Mouse (Mus musculus) G1E (cell line): ENCODE results near the gene Ikzf3. TPM values are rescaled to one million over a fixed set of nuclear protein-coding genes. Genes with fewer than 3 reads are reported as not detected.

Source experiments
- ATAC-seq: 2 replicates; pipeline ENCODE4 v1.8.0; 2016; ENCODE audit warnings: mild to moderate bottlenecking; ENCODE audit not compliant: insufficient number of reproducible peaks, poor library complexity, low FRiP score, severe bottlenecking; ENCODE audit errors: extremely low read depth
- DNase-seq: peaks from one replicate; pipeline ENCODE4 v3.0.0; 2012; ENCODE audit warnings: low spot score
- H3K27me3 ChIP-seq: 2 replicates; pipeline ENCODE4 v1.6.1; 2012; ENCODE audit warnings: mild to moderate bottlenecking, low read length, inconsistent platforms; ENCODE audit not compliant: insufficient read depth
- H3K36me3 ChIP-seq: replicated peaks from 2 replicates; pipeline ENCODE3; 2012; ENCODE audit warnings: mild to moderate bottlenecking, inconsistent platforms
- H3K4me1 ChIP-seq: 2 replicates; pipeline ENCODE4 v1.6.1; 2012; ENCODE audit warnings: low read depth, low read length, inconsistent platforms, mixed read lengths; ENCODE audit not compliant: insufficient read depth
- H3K4me3 ChIP-seq: 2 replicates; pipeline ENCODE4 v1.5.1; 2012; ENCODE audit warnings: low read depth, mild to moderate bottlenecking, inconsistent platforms, low read length, moderate library complexity, mixed read lengths
- H3K9me3 ChIP-seq: replicated peaks from 2 replicates; pipeline ENCODE4 v1.6.1; 2012; ENCODE audit warnings: inconsistent platforms
- CTCF ChIP-seq: IDR thresholded peaks from 2 replicates; pipeline ENCODE4 v1.5.1; 2012; ENCODE audit warnings: low read depth, low read length, inconsistent platforms, mixed read lengths
- GATA1 ChIP-seq: IDR thresholded peaks from 2 replicates; pipeline ENCODE4 v1.6.1; 2012; ENCODE audit warnings: borderline replicate concordance, low read length, inconsistent platforms, mixed read lengths
- GATA2 ChIP-seq: IDR thresholded peaks from 2 replicates; pipeline ENCODE4 v1.6.1; 2012; ENCODE audit warnings: low read depth, low read length, inconsistent platforms, borderline replicate concordance
- POLR2AphosphoS5 ChIP-seq: IDR thresholded peaks from 2 replicates; pipeline ENCODE4 v1.6.1; 2012; ENCODE audit warnings: low read depth, low read length, inconsistent platforms; ENCODE audit not compliant: insufficient replicate concordance
- TAL1 ChIP-seq: conservative IDR thresholded peaks from 2 replicates; pipeline ENCODE4 v1.6.1; 2012; ENCODE audit warnings: low read depth, low read length, inconsistent platforms, mixed read lengths
- polyA plus RNA-seq: library from polyadenylated mRNA; stranded (reverse); fragments of >175 nt; gene quantifications from 2 replicates; pipeline ENCODE4 v1.2.3, GENCODE M21; 2012
- total RNA-seq, 2 experiments: library from RNA; stranded (forward) in 1 of 2; stranded (reverse) in 1 of 2; fragments of 200-1000 nt in 1 of 2; fragments of >200 nt in 1 of 2; fragmentation: Nextera tagmentation in 1 of 2; gene quantifications; 2 replicates each; pipeline ENCODE4 v1.2.3; 2014 to 2017

Gene Ikzf3
- total and polyA plus RNA-seq, 3 experiments: 0.01 to 0.71 TPM; not detected in 1

GRCm38 (mm10) chr11:98426592-98426991 lies 119.2 kb downstream of the Ikzf3 start:
- ATAC-seq: no peak
- DNase-seq: no peak
- Histone ChIP-seq H3K9me3 (no peaks in the 10 kb centered on the region), H3K27me3 (peaks cover 52% of the 10 kb centered on the region), H3K36me3 (no peaks in the 10 kb centered on the region), H3K4me1 (no peaks in the 10 kb centered on the region), H3K4me3 (no peak overlapping the region)
- TF ChIP-seq TAL1 (no peak), POLR2AphosphoS5 (no peak), CTCF (no peak), GATA1 (no peak), GATA2 (no peak)

GRCm38 (mm10) chr11:98418939-98419547 lies 126.8 kb downstream of the Ikzf3 start:
- Histone ChIP-seq H3K27me3 (peaks cover 44% of the 10 kb centered on the region), H3K4me3 (no peak overlapping the region), H3K4me1 (peaks cover 3% of the 10 kb centered on the region; the same call in 1 of the 2 replicates), H3K36me3 (no peaks in the 10 kb centered on the region), H3K9me3 (no peaks in the 10 kb centered on the region)
- ATAC-seq (no peak), DNase-seq (no peak)
- no peak for TF ChIP-seq TAL1
- TF ChIP-seq POLR2AphosphoS5: no peak
- no peak for TF ChIP-seq CTCF
- TF ChIP-seq GATA2: no peak
- TF ChIP-seq GATA1: no peak

GRCm38 (mm10) chr11:98418273-98418672 lies 127.6 kb downstream of the Ikzf3 start:
- no peaks in the 10 kb centered on the region for H3K9me3 ChIP-seq
- TF ChIP-seq GATA1 (no peak), POLR2AphosphoS5 (no peak), GATA2 (no peak), TAL1 (no peak), CTCF (no peak)
- ATAC-seq (no peak), DNase-seq (no peak)
- H3K4me1 ChIP-seq: peaks cover 3% of the 10 kb centered on the region; the same call in 1 of the 2 replicates
- H3K36me3 ChIP-seq: no peaks in the 10 kb centered on the region
- H3K4me3 ChIP-seq: no peak overlapping the region
- H3K27me3 ChIP-seq: peaks cover 52% of the 10 kb centered on the region

- TF ChIP-seq TAL1: no peak
- TF ChIP-seq GATA1: no peak
- TF ChIP-seq CTCF: no peak
- TF ChIP-seq GATA2: no peak
- no peak for TF ChIP-seq POLR2AphosphoS5
- Histone ChIP-seq H3K27me3 (peaks cover 57% of the 10 kb centered on the region), H3K4me1 (peaks cover 6% of the 10 kb centered on the region; the same call in 1 of the 2 replicates), H3K36me3 (no peaks in the 10 kb centered on the region), H3K9me3 (no peaks in the 10 kb centered on the region), H3K4me3 (no peak overlapping the region)
- DNase-seq (no peak), ATAC-seq (no peak)
These were observed 128.8 kb downstream of the Ikzf3 start for GRCm38 (mm10) chr11:98417074-98417473.

Other genes with a start within 250 kb of the Ikzf3 start
Only the 20 nearest of the 22 such genes appear.
- not detected in 2 replicates for gene Neurod2, start 216.4 kb downstream of the Ikzf3 start, total RNA-seq (2014; fragmentation: Nextera tagmentation)
- 0.05 and 0.06 TPM in 2 replicates for gene Neurod2, start 216.4 kb downstream of the Ikzf3 start, total RNA-seq (2017)
- not detected in 2 replicates for gene Neurod2, start 216.4 kb downstream of the Ikzf3 start, polyA plus RNA-seq
- gene Ppp1r1b, start 197.6 kb downstream of the Ikzf3 start, total RNA-seq (2014; fragmentation: Nextera tagmentation): not detected in 2 replicates
- gene Ppp1r1b, start 197.6 kb downstream of the Ikzf3 start, total RNA-seq (2017): not detected in 2 replicates
- gene Ppp1r1b, start 197.6 kb downstream of the Ikzf3 start, polyA plus RNA-seq: not detected in 2 replicates
- 10.9 and 14.3 TPM in 2 replicates for gene Stard3, start 187.7 kb downstream of the Ikzf3 start, total RNA-seq (2014; fragmentation: Nextera tagmentation)
- gene Stard3, start 187.7 kb downstream of the Ikzf3 start, total RNA-seq (2017): 18.5 and 20.0 TPM in 2 replicates
- 22.9 and 28.4 TPM in 2 replicates for gene Stard3, start 187.7 kb downstream of the Ikzf3 start, polyA plus RNA-seq
- not detected in 2 replicates for gene Tcap, start 162.2 kb downstream of the Ikzf3 start, total RNA-seq (2014; fragmentation: Nextera tagmentation)
- gene Tcap, start 162.2 kb downstream of the Ikzf3 start, total RNA-seq (2017): 0.23 TPM in 1 of 2 replicates, not detected in the other
- 0.13 TPM in 1 of 2 replicates, not detected in the other for gene Tcap, start 162.2 kb downstream of the Ikzf3 start, polyA plus RNA-seq
- not detected in 2 replicates for gene Pnmt, start 159.6 kb downstream of the Ikzf3 start, total RNA-seq (2014; fragmentation: Nextera tagmentation)
- gene Pnmt, start 159.6 kb downstream of the Ikzf3 start, total RNA-seq (2017): 0.12 TPM in 1 of 2 replicates, not detected in the other
- gene Pnmt, start 159.6 kb downstream of the Ikzf3 start, polyA plus RNA-seq: not detected in 2 replicates
- gene Pgap3, start 145.5 kb downstream of the Ikzf3 start, total RNA-seq (2014; fragmentation: Nextera tagmentation): 2.2 and 7.4 TPM in 2 replicates
- gene Pgap3, start 145.5 kb downstream of the Ikzf3 start, total RNA-seq (2017): 2.7 and 3.0 TPM in 2 replicates
- gene Pgap3, start 145.5 kb downstream of the Ikzf3 start, polyA plus RNA-seq: 7.5 and 9.1 TPM in 2 replicates
- gene Erbb2, start 133.6 kb downstream of the Ikzf3 start, total RNA-seq (2014; fragmentation: Nextera tagmentation): not detected in 2 replicates
- 0.05 TPM in 1 of 2 replicates, not detected in the other for gene Erbb2, start 133.6 kb downstream of the Ikzf3 start, total RNA-seq (2017)
- gene Erbb2, start 133.6 kb downstream of the Ikzf3 start, polyA plus RNA-seq: not detected in 2 replicates
- 19.6 and 27.2 TPM in 2 replicates for gene Mien1, start 107.0 kb downstream of the Ikzf3 start, total RNA-seq (2014; fragmentation: Nextera tagmentation)
- 63.9 and 75.0 TPM in 2 replicates for gene Mien1, start 107.0 kb downstream of the Ikzf3 start, total RNA-seq (2017)
- 44.3 and 45.5 TPM in 2 replicates for gene Mien1, start 107.0 kb downstream of the Ikzf3 start, polyA plus RNA-seq
- 1.4 TPM in 1 of 2 replicates, not detected in the other for gene Grb7, start 99.6 kb downstream of the Ikzf3 start, total RNA-seq (2014; fragmentation: Nextera tagmentation)
- gene Grb7, start 99.6 kb downstream of the Ikzf3 start, total RNA-seq (2017): not detected in 2 replicates
- 0.06 TPM in 1 of 2 replicates, not detected in the other for gene Grb7, start 99.6 kb downstream of the Ikzf3 start, polyA plus RNA-seq
- gene Zpbp2, start 5.1 kb upstream of the Ikzf3 start, total RNA-seq (2014; fragmentation: Nextera tagmentation): 2.5 and 4.8 TPM in 2 replicates
- gene Zpbp2, start 5.1 kb upstream of the Ikzf3 start, total RNA-seq (2017): 3.3 and 4.6 TPM in 2 replicates
- 0.36 and 0.43 TPM in 2 replicates for gene Zpbp2, start 5.1 kb upstream of the Ikzf3 start, polyA plus RNA-seq
- 11.0 and 22.0 TPM in 2 replicates for gene Ormdl3, start 41.3 kb upstream of the Ikzf3 start, total RNA-seq (2014; fragmentation: Nextera tagmentation)
- 55.0 and 57.0 TPM in 2 replicates for gene Ormdl3, start 41.3 kb upstream of the Ikzf3 start, total RNA-seq (2017)
- gene Ormdl3, start 41.3 kb upstream of the Ikzf3 start, polyA plus RNA-seq: 37.8 and 43.2 TPM in 2 replicates
- gene Lrrc3c, start 52.3 kb upstream of the Ikzf3 start, total RNA-seq (2014; fragmentation: Nextera tagmentation): not detected in 2 replicates
- not detected in 2 replicates for gene Lrrc3c, start 52.3 kb upstream of the Ikzf3 start, total RNA-seq (2017)
- gene Lrrc3c, start 52.3 kb upstream of the Ikzf3 start, polyA plus RNA-seq: not detected in 2 replicates
- gene Gm12355, start 79.6 kb upstream of the Ikzf3 start, total RNA-seq (2014; fragmentation: Nextera tagmentation): 1.3 TPM in 1 of 2 replicates, not detected in the other
- gene Gm12355, start 79.6 kb upstream of the Ikzf3 start, total RNA-seq (2017): 1.7 and 3.4 TPM in 2 replicates
- not detected in 2 replicates for gene Gm12355, start 79.6 kb upstream of the Ikzf3 start, polyA plus RNA-seq
- not detected in 2 replicates for gene Gsdma3, start 80.3 kb upstream of the Ikzf3 start, total RNA-seq (2014; fragmentation: Nextera tagmentation)
- 0.12 TPM in 1 of 2 replicates, not detected in the other for gene Gsdma3, start 80.3 kb upstream of the Ikzf3 start, total RNA-seq (2017)
- gene Gsdma3, start 80.3 kb upstream of the Ikzf3 start, polyA plus RNA-seq: not detected in 2 replicates
- gene Gsdma2, start 100.7 kb upstream of the Ikzf3 start, total RNA-seq (2014; fragmentation: Nextera tagmentation): not detected in 2 replicates
- 0.23 and 0.27 TPM in 2 replicates for gene Gsdma2, start 100.7 kb upstream of the Ikzf3 start, total RNA-seq (2017)
- not detected in 2 replicates for gene Gsdma2, start 100.7 kb upstream of the Ikzf3 start, polyA plus RNA-seq
- not detected in 2 replicates for gene Gsdma, start 118.3 kb upstream of the Ikzf3 start, total RNA-seq (2014; fragmentation: Nextera tagmentation)
- not detected in 2 replicates for gene Gsdma, start 118.3 kb upstream of the Ikzf3 start, total RNA-seq (2017)
- 0.03 TPM in 1 of 2 replicates, not detected in the other for gene Gsdma, start 118.3 kb upstream of the Ikzf3 start, polyA plus RNA-seq
- gene Psmd3, start 136.5 kb upstream of the Ikzf3 start, total RNA-seq (2014; fragmentation: Nextera tagmentation): 69.2 and 71.4 TPM in 2 replicates
- 75.6 and 76.1 TPM in 2 replicates for gene Psmd3, start 136.5 kb upstream of the Ikzf3 start, total RNA-seq (2017)
- gene Psmd3, start 136.5 kb upstream of the Ikzf3 start, polyA plus RNA-seq: 204 and 206 TPM in 2 replicates
- gene Csf3, start 155.2 kb upstream of the Ikzf3 start, total RNA-seq (2014; fragmentation: Nextera tagmentation): not detected in 2 replicates
- gene Csf3, start 155.2 kb upstream of the Ikzf3 start, total RNA-seq (2017): 0.27 TPM in 1 of 2 replicates, not detected in the other
- gene Csf3, start 155.2 kb upstream of the Ikzf3 start, polyA plus RNA-seq: not detected in 2 replicates
- gene Med24, start 183.4 kb upstream of the Ikzf3 start, total RNA-seq (2014; fragmentation: Nextera tagmentation): 55.8 and 95.6 TPM in 2 replicates
- gene Med24, start 183.4 kb upstream of the Ikzf3 start, total RNA-seq (2017): 37.8 and 39.7 TPM in 2 replicates
- 83.8 and 109 TPM in 2 replicates for gene Med24, start 183.4 kb upstream of the Ikzf3 start, polyA plus RNA-seq
- 58.0 and 68.0 TPM in 2 replicates for gene Thra, start 194.6 kb upstream of the Ikzf3 start, total RNA-seq (2014; fragmentation: Nextera tagmentation)
- gene Thra, start 194.6 kb upstream of the Ikzf3 start, total RNA-seq (2017): 20.1 and 20.3 TPM in 2 replicates
- gene Thra, start 194.6 kb upstream of the Ikzf3 start, polyA plus RNA-seq: 32.3 and 33.1 TPM in 2 replicates